Mouse (Mus musculus): ENCODE results near the gene Agtpbp1.

- no peak for TF ChIP-seq CTCF (IDR thresholded peaks at IDR 0.05; ENCODE audit: borderline replicate concordance, control insufficient read depth, extremely low read depth, insufficient read depth, low read length, poor library complexity)
- TF ChIP-seq POLR2A (IDR thresholded peaks at IDR 0.05; ENCODE audit: control insufficient read depth, extremely low read depth, insufficient read depth, low read length, poor library complexity) = no peak
Measured at GRCm38 (mm10) chr13:59540030-59540429, 45.0 kb downstream of the Agtpbp1 start.
